Mouse (Mus musculus): ENCODE measurements around the gene Cdh18. TPM values are rescaled to one million over a fixed set of nuclear protein-coding genes. Genes with fewer than 3 reads are reported as not detected.

The Cdh18 gene
- total RNA-seq, 2 experiments from 2014 or later, result 8.5 to 12.2 TPM

GRCm38 (mm10) chr15:22789696-22790095 is 240.9 kb downstream of the Cdh18 start:
- no peak for DNase-seq (ENCODE audit: low spot score in 2 of 2)
- no peak for TF ChIP-seq CTCF (conservative IDR thresholded peaks at IDR 0.05)
- Histone ChIP-seq H3K27ac (no peak overlapping the region), H3K4me3 (no peak overlapping the region)

GRCm38 (mm10) chr15:22791791-22792190 is 243.0 kb downstream of the Cdh18 start:
- H3K4me3 ChIP-seq, result no peak overlapping the region
- no peak for DNase-seq (ENCODE audit: low spot score in 2 of 2)
- no peak for TF ChIP-seq CTCF (conservative IDR thresholded peaks at IDR 0.05)
- H3K27ac ChIP-seq, result no peak overlapping the region

- TF ChIP-seq CTCF (conservative IDR thresholded peaks at IDR 0.05), result peak; percentile 79
- Histone ChIP-seq H3K4me3 (no peak overlapping the region), H3K27ac (no peak overlapping the region)
- DNase-seq (ENCODE audit: low spot score in 2 of 2), result no peak
Measured at GRCm38 (mm10) chr15:22833127-22833526, 284.3 kb downstream of the Cdh18 start.

GRCm38 (mm10) chr15:22837173-22837572 is 288.4 kb downstream of the Cdh18 start:
- no peak for TF ChIP-seq CTCF (conservative IDR thresholded peaks at IDR 0.05)
- Histone ChIP-seq H3K4me3 (no peak overlapping the region), H3K27ac (no peak overlapping the region)
- no peak for DNase-seq (ENCODE audit: low spot score in 2 of 2)

GRCm38 (mm10) chr15:22857704-22858103 is 308.9 kb downstream of the Cdh18 start:
- Histone ChIP-seq H3K4me3 (no peak overlapping the region), H3K27ac (no peak overlapping the region)
- TF ChIP-seq CTCF (conservative IDR thresholded peaks at IDR 0.05), result no peak
- no peak for DNase-seq (ENCODE audit: low spot score in 2 of 2)

GRCm38 (mm10) chr15:22870679-22871078 is 321.9 kb downstream of the Cdh18 start:
- TF ChIP-seq CTCF (conservative IDR thresholded peaks at IDR 0.05), result no peak
- no peak for DNase-seq (ENCODE audit: low spot score in 2 of 2)
- H3K4me3 ChIP-seq, result no peak overlapping the region
- H3K27ac ChIP-seq, result no peak overlapping the region

GRCm38 (mm10) chr15:22897724-22898123 is 348.9 kb downstream of the Cdh18 start:
- Histone ChIP-seq H3K4me3 (no peak overlapping the region), H3K27ac (no peak overlapping the region)
- TF ChIP-seq CTCF (conservative IDR thresholded peaks at IDR 0.05), result no peak
- no peak for DNase-seq (ENCODE audit: low spot score in 2 of 2)

- no peak for DNase-seq (ENCODE audit: low spot score in 2 of 2)
- TF ChIP-seq CTCF (conservative IDR thresholded peaks at IDR 0.05), result no peak
- H3K27ac ChIP-seq, result no peak overlapping the region
- H3K4me3 ChIP-seq, result no peak overlapping the region
Measured at GRCm38 (mm10) chr15:22898208-22898607, 349.4 kb downstream of the Cdh18 start.

- Histone ChIP-seq H3K4me3 (no peak overlapping the region), H3K27ac (no peak overlapping the region)
- TF ChIP-seq CTCF (conservative IDR thresholded peaks at IDR 0.05), result no peak
- DNase-seq (ENCODE audit: low spot score in 2 of 2), result peak; percentile 82 to 88
Measured at GRCm38 (mm10) chr15:22914444-22914843, 365.6 kb downstream of the Cdh18 start.

- Histone ChIP-seq H3K4me3 (no peak overlapping the region), H3K27ac (no peak overlapping the region)
- no peak for DNase-seq (ENCODE audit: low spot score in 2 of 2)
- no peak for TF ChIP-seq CTCF (conservative IDR thresholded peaks at IDR 0.05)
Measured at GRCm38 (mm10) chr15:22934293-22934692, 385.5 kb downstream of the Cdh18 start.

- no peak for TF ChIP-seq CTCF (conservative IDR thresholded peaks at IDR 0.05)
- DNase-seq (ENCODE audit: low spot score in 2 of 2), result no peak
- no peak overlapping the region for H3K27ac ChIP-seq
- H3K4me3 ChIP-seq, result no peak overlapping the region
Measured at GRCm38 (mm10) chr15:22947234-22947633, 398.4 kb downstream of the Cdh18 start.

- Histone ChIP-seq H3K4me3 (no peak overlapping the region), H3K27ac (no peak overlapping the region)
- no peak for TF ChIP-seq CTCF (conservative IDR thresholded peaks at IDR 0.05)
- no peak for DNase-seq (ENCODE audit: low spot score in 2 of 2)
Measured at GRCm38 (mm10) chr15:22969424-22969823, 420.6 kb downstream of the Cdh18 start.

- no peak for DNase-seq (ENCODE audit: low spot score in 2 of 2)
- no peak for TF ChIP-seq CTCF (conservative IDR thresholded peaks at IDR 0.05)
- Histone ChIP-seq H3K27ac (peak overlapping the region; percentile 51; the same call in 1 of the 2 replicates), H3K4me3 (no peak overlapping the region)
Measured at GRCm38 (mm10) chr15:22980136-22980535, 431.3 kb downstream of the Cdh18 start.

- no peak overlapping the region for H3K27ac ChIP-seq
- DNase-seq (ENCODE audit: low spot score in 2 of 2), result peak in 1 of 2 experiments; percentile 22
- no peak overlapping the region for H3K4me3 ChIP-seq
- TF ChIP-seq CTCF (conservative IDR thresholded peaks at IDR 0.05), result no peak
Measured at GRCm38 (mm10) chr15:22984647-22985046, 435.8 kb downstream of the Cdh18 start.

GRCm38 (mm10) chr15:23016680-23017079 is 467.9 kb downstream of the Cdh18 start:
- H3K4me3 ChIP-seq, result no peak overlapping the region
- TF ChIP-seq CTCF (conservative IDR thresholded peaks at IDR 0.05), result no peak

More at GRCm38 (mm10) chr15:23016680-23017079, 467.9 kb downstream of the Cdh18 start:
- DNase-seq (ENCODE audit: low spot score in 2 of 2), result no peak
- H3K27ac ChIP-seq, result no peak overlapping the region

Measured in layer of hippocampus, adult 2 months (tissue).